9 mouse cellular contexts compared by ENCODE assay signal in the genomic region with DNA sequence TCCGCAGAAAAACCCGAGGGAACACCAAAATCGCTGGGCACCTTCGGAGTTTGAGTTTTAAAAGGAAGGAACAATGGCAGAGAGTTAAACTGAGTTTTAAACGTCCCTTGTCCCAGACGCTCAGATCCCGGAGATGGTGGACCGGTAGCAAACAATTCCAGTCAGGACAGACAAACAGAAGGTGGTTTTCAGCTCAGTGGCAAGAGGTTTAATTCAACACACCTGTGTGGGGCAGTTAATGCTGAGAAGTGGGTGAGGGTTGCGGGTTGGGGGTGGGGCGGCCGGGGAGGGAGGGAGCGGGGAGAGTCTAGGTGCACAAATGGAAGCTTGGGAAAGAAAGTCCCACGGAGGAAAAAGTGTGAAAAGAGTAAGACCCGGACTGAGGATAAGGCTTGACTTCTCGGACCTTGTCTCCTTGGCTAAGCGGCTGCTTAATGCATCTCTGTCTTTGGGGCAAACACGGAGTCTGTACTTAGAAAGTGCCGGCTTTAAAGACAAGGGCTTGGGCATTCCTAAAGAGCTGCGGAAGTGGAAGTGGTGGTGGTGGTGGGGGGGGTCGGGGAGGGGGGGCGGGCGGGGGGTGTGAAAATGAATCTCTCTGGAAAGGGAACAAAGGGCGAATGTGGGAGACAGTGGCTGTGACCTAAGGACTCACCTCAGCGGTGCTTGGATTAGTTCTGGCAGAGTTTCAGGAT. TPM values are rescaled to one million over a fixed set of nuclear protein-coding genes. Genes with fewer than 3 reads are reported as not detected.
DNase-seq lines count a peak whose midpoint lies in the region; ATAC-seq and TF ChIP-seq lines count a peak whose summit lies in the region.
"Had no signal": no experiment of that assay in that cellular context is flagged by ENCODE, and none has a peak within 500 bp of the region (broad histone marks: within the 10 kb centered on the region; RNA-seq: fewer than 3 reads in every experiment).

No protein-coding gene starts in this region.

- no peaks in the 10 kb centered on the region for H3K27me3 ChIP-seq in kidney, postnatal 0 days (ENCODE audit: insufficient read depth, low read length)
- H3K27me3 ChIP-seq in limb, embryonic 13.5 days = no peaks in the 10 kb centered on the region
- no peaks in the 10 kb centered on the region for H3K27me3 ChIP-seq in neural tube, embryonic 15.5 days (replicated peaks)

- no peaks in the 10 kb centered on the region for H3K4me1 ChIP-seq in kidney, postnatal 0 days (replicated peaks; ENCODE audit: insufficient read depth, low read length)
- H3K4me1 ChIP-seq in embryonic fibroblast, embryonic 13.5 days (ENCODE audit: control insufficient read depth, insufficient read depth, low read length) = no peaks in the 10 kb centered on the region; the same call in 1 of the 2 replicates
- peaks cover 14% of the 10 kb centered on the region for H3K4me1 ChIP-seq in limb, embryonic 13.5 days
- peaks cover 19% of the 10 kb centered on the region; the same call in 1 of the 2 replicates for H3K4me1 ChIP-seq in neural tube, embryonic 15.5 days

- H3K4me2 ChIP-seq in kidney, postnatal 0 days (ENCODE audit: low read length) = peak overlapping the region; percentile 86
- peak overlapping the region; percentile 76 for H3K4me2 ChIP-seq in limb, embryonic 13.5 days (replicated peaks)
- H3K4me2 ChIP-seq in neural tube, embryonic 15.5 days = peak overlapping the region; percentile 63

- under 1% methylated on average over 24 of the region's 24 CpGs for WGBS in kidney, postnatal 0 days
- WGBS in limb, embryonic 13.5 days = under 1% methylated on average over 24 of the region's 24 CpGs
- under 1% methylated on average over 22 of the region's 24 CpGs for WGBS in neural tube, embryonic 15.5 days

- peak; percentile 64 for ATAC-seq in kidney, postnatal 0 days (replicated peaks; ENCODE audit: low FRiP score, low read depth)
- 0 out of 2 replicates have a peak, but pooled peaks have one; percentile 33 for ATAC-seq in limb, embryonic 13.5 days (ENCODE audit: low FRiP score, low read depth)
- no peak for ATAC-seq in neural tube, embryonic 15.5 days (ENCODE audit: low FRiP score)

- peak overlapping the region; percentile 39 for H3K4me3 ChIP-seq in kidney, postnatal 0 days (replicated peaks; ENCODE audit: low read depth, low read length)
- peak overlapping the region; percentile 39 for H3K4me3 ChIP-seq in embryonic fibroblast, embryonic 13.5 days (ENCODE audit: insufficient read depth, low read length)
- peak overlapping the region; percentile 42 for H3K4me3 ChIP-seq in limb, embryonic 13.5 days
- peak overlapping the region; percentile 30 for H3K4me3 ChIP-seq in neural tube, embryonic 15.5 days (replicated peaks)
- H3K4me3 ChIP-seq in layer of hippocampus, adult 2 months = no peak overlapping the region

- H3K9me3 ChIP-seq in kidney, postnatal 0 days (replicated peaks; ENCODE audit: low read length) = no peaks in the 10 kb centered on the region
- H3K9me3 ChIP-seq in limb, embryonic 13.5 days = no peaks in the 10 kb centered on the region
- H3K9me3 ChIP-seq in neural tube, embryonic 15.5 days (replicated peaks) = no peaks in the 10 kb centered on the region

- H3K36me3 ChIP-seq in kidney, postnatal 0 days (ENCODE audit: insufficient read depth, low read length) = no peaks in the 10 kb centered on the region
- no peaks in the 10 kb centered on the region for H3K36me3 ChIP-seq in limb, embryonic 13.5 days
- no peaks in the 10 kb centered on the region for H3K36me3 ChIP-seq in neural tube, embryonic 15.5 days

- intact Hi-C loops in left cerebral cortex, postnatal 10 days (cut with DNase I) = no loop called here

- no peak for TF ChIP-seq POLR2A in embryonic fibroblast, embryonic 13.5 days (IDR thresholded peaks at IDR 0.05; ENCODE audit: low read depth, low read length)

- peak; percentile 57 for DNase-seq in kidney, postnatal 0 days (ENCODE audit: low spot score)
- DNase-seq in kidney, adult 8-10 months = no peak
- no peak for DNase-seq in left cerebral cortex, postnatal 10 days (ENCODE audit: extremely low spot score in 1 of 2, low spot score in 2 of 2)
- no peak for DNase-seq in thymus, postnatal 10 days (ENCODE audit: low spot score in 2 of 2)
- no peak for DNase-seq in layer of hippocampus, adult 2 months (ENCODE audit: low spot score in 2 of 2)
- DNase-seq: spleen, adult 18-20 months had no signal

- peak overlapping the region; percentile 35; the same call in 1 of the 2 replicates for H3K9ac ChIP-seq in kidney, postnatal 0 days (ENCODE audit: low read depth, low read length)
- H3K9ac ChIP-seq in limb, embryonic 13.5 days = peak overlapping the region; percentile 59
- H3K9ac ChIP-seq in neural tube, embryonic 15.5 days (replicated peaks) = 0 out of 2 replicates have a peak overlapping the region, but pooled peaks have one; percentile 14

- TF ChIP-seq CTCF in kidney, postnatal 0 days (IDR thresholded peaks at IDR 0.05; ENCODE audit: low read depth) = no peak
- TF ChIP-seq CTCF in embryonic fibroblast, embryonic 13.5 days (IDR thresholded peaks at IDR 0.05; ENCODE audit: borderline replicate concordance, insufficient read depth, low read length) = no peak
- TF ChIP-seq CTCF in layer of hippocampus, adult 2 months (conservative IDR thresholded peaks at IDR 0.05) = no peak

- no peak overlapping the region for H3K27ac ChIP-seq in kidney, postnatal 0 days
- H3K27ac ChIP-seq in embryonic fibroblast, embryonic 13.5 days (ENCODE audit: insufficient read depth, low read length) = no peak overlapping the region
- no peak overlapping the region for H3K27ac ChIP-seq in limb, embryonic 13.5 days
- H3K27ac ChIP-seq in neural tube, embryonic 15.5 days (replicated peaks) = no peak overlapping the region
- no peak overlapping the region for H3K27ac ChIP-seq in layer of hippocampus, adult 2 months

RNA-seq across cellular contexts. Expression of a gene that starts 10.2 kb away (rescaled TPM):
- polyA plus RNA-seq in kidney, postnatal 0 days (2015; fragmentation: Nextera tagmentation; extraction: Ambion mirVana) = 0.64 and 0.88 TPM in 2 replicates
- 0.28 and 0.72 TPM in 2 replicates for polyA plus RNA-seq in embryonic fibroblast, embryonic 13.5 days (2011; ENCODE audit: insufficient read length, low read depth, missing spikeins)
- polyA plus RNA-seq in limb, embryonic 13.5 days (2015; fragmentation: Nextera tagmentation; extraction: Ambion mirVana) = 0.74 and 0.84 TPM in 2 replicates
- 0.43 and 0.44 TPM in 2 replicates for polyA plus RNA-seq in neural tube, embryonic 15.5 days (2015; fragmentation: Nextera tagmentation; extraction: Ambion mirVana)
- 10 to 100 TPM in 1 of 2 experiments, 1 to 10 TPM in 1; 9.6 to 11.8 TPM for total RNA-seq in left cerebral cortex, postnatal 10 days (2021)
- 10 to 100 TPM; 11.6 to 12.8 TPM for total RNA-seq in layer of hippocampus, adult 2 months (2021)

RNA-seq across cellular contexts. Expression of a gene that starts 12.4 kb away (rescaled TPM):
- 0.04 and 0.11 TPM in 2 replicates for polyA plus RNA-seq in kidney, postnatal 0 days (2015; fragmentation: Nextera tagmentation; extraction: Ambion mirVana)
- not detected in 2 replicates for polyA plus RNA-seq in embryonic fibroblast, embryonic 13.5 days (2011; ENCODE audit: insufficient read length, low read depth, missing spikeins)
- polyA plus RNA-seq in limb, embryonic 13.5 days (2015; fragmentation: Nextera tagmentation; extraction: Ambion mirVana) = 0.04 and 0.10 TPM in 2 replicates
- 0.23 and 5.5 TPM in 2 replicates for polyA plus RNA-seq in neural tube, embryonic 15.5 days (2015; fragmentation: Nextera tagmentation; extraction: Ambion mirVana)
- total RNA-seq in left cerebral cortex, postnatal 10 days (2021) = under 1 TPM; 0.39 to 0.41 TPM
- total RNA-seq in layer of hippocampus, adult 2 months (2021) = under 1 TPM; 0.36 to 0.54 TPM

RNA-seq across cellular contexts. Expression of a gene that starts 14.1 kb away (rescaled TPM):
- 168 and 180 TPM in 2 replicates for polyA plus RNA-seq in kidney, postnatal 0 days (2015; fragmentation: Nextera tagmentation; extraction: Ambion mirVana)
- 31.3 and 46.4 TPM in 2 replicates for polyA plus RNA-seq in embryonic fibroblast, embryonic 13.5 days (2011; ENCODE audit: insufficient read length, low read depth, missing spikeins)
- 85.9 and 95.9 TPM in 2 replicates for polyA plus RNA-seq in limb, embryonic 13.5 days (2015; fragmentation: Nextera tagmentation; extraction: Ambion mirVana)
- 106 and 119 TPM in 2 replicates for polyA plus RNA-seq in neural tube, embryonic 15.5 days (2015; fragmentation: Nextera tagmentation; extraction: Ambion mirVana)
- total RNA-seq in left cerebral cortex, postnatal 10 days (2021) = 10 to 100 TPM; 45.5 to 48.8 TPM
- total RNA-seq in layer of hippocampus, adult 2 months (2021) = 10 to 100 TPM; 69.6 to 72.3 TPM

RNA-seq across cellular contexts. Expression of a gene that starts 33.4 kb away (rescaled TPM):
- polyA plus RNA-seq in kidney, postnatal 0 days (2015; fragmentation: Nextera tagmentation; extraction: Ambion mirVana) = 1.6 and 2.1 TPM in 2 replicates
- polyA plus RNA-seq in embryonic fibroblast, embryonic 13.5 days (2011; ENCODE audit: insufficient read length, low read depth, missing spikeins) = 0.63 and 1.4 TPM in 2 replicates
- polyA plus RNA-seq in limb, embryonic 13.5 days (2015; fragmentation: Nextera tagmentation; extraction: Ambion mirVana) = 1.8 and 2.2 TPM in 2 replicates
- polyA plus RNA-seq in neural tube, embryonic 15.5 days (2015; fragmentation: Nextera tagmentation; extraction: Ambion mirVana) = 1.5 and 2.8 TPM in 2 replicates
- total RNA-seq in left cerebral cortex, postnatal 10 days (2021) = 1 to 10 TPM; 4.9 to 5.0 TPM
- 1 to 10 TPM; 3.8 to 5.4 TPM for total RNA-seq in layer of hippocampus, adult 2 months (2021)

RNA-seq across cellular contexts. Expression of a gene that starts 34.1 kb away (rescaled TPM):
- polyA plus RNA-seq in kidney, postnatal 0 days (2015; fragmentation: Nextera tagmentation; extraction: Ambion mirVana) = 76.4 and 82.9 TPM in 2 replicates
- polyA plus RNA-seq in embryonic fibroblast, embryonic 13.5 days (2011; ENCODE audit: insufficient read length, low read depth, missing spikeins) = 68.5 and 85.3 TPM in 2 replicates
- polyA plus RNA-seq in limb, embryonic 13.5 days (2015; fragmentation: Nextera tagmentation; extraction: Ambion mirVana) = 110 and 114 TPM in 2 replicates
- 71.1 and 80.0 TPM in 2 replicates for polyA plus RNA-seq in neural tube, embryonic 15.5 days (2015; fragmentation: Nextera tagmentation; extraction: Ambion mirVana)
- 100 to 1,000 TPM; 123 to 124 TPM for total RNA-seq in left cerebral cortex, postnatal 10 days (2021)
- 100 to 1,000 TPM; 134 to 138 TPM for total RNA-seq in layer of hippocampus, adult 2 months (2021)
